Mouse (Mus musculus): ENCODE measurements around the gene Mtmr10.

Gene Mtmr10

GRCm38 (mm10) chr7:64287414-64288091 is at the start of gene Mtmr10:
Gene Mtmr10, plus strand, starts transcription at chr7:64287653.
- peak; percentile 96 to 98 for DNase-seq (ENCODE audit: low spot score in 2 of 2)

GRCm38 (mm10) chr7:64237747-64238146 is 49.7 kb upstream of the Mtmr10 start:
- DNase-seq (ENCODE audit: low spot score in 2 of 2), result no peak

- DNase-seq (ENCODE audit: low spot score in 2 of 2), result no peak
Observed at GRCm38 (mm10) chr7:64238410-64239086, 48.9 kb upstream of the Mtmr10 start.

GRCm38 (mm10) chr7:64239138-64239805 is 48.2 kb upstream of the Mtmr10 start:
- DNase-seq (ENCODE audit: low spot score in 2 of 2), result no peak

DNA sequence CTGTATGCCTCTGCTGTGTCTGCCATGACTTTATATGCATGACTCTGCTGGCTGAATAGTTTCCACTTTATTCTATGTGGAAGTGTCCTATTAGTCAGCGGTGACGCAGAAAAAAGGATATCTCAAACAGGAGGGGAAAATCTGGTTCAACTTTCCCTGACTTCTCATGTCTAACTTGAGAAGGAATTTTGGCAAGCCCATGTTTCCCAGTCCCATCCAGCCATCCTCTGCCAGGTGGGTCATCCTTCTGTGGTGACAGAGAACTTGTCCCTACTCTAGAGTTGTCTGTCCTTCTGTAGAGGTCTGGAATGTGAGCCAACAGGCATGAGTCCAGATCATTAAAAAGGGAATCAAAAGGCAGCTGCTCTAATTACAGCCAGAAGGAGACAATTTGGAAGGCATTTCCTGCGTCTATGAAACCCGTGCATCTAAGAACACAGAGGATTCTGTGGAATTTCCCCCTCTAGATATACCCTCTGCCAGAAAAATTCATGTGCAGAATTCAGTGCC is 47.6 kb upstream of the Mtmr10 start:
- no peak for DNase-seq (ENCODE audit: low spot score in 2 of 2)

GRCm38 (mm10) chr7:64242424-64242823 is 45.0 kb upstream of the Mtmr10 start:
- DNase-seq (ENCODE audit: low spot score in 2 of 2), result no peak

- DNase-seq (ENCODE audit: low spot score in 2 of 2), result no peak
Observed at GRCm38 (mm10) chr7:64244371-64244770, 43.1 kb upstream of the Mtmr10 start.

- DNase-seq (ENCODE audit: low spot score in 2 of 2), result no peak
Observed at GRCm38 (mm10) chr7:64246713-64247112, 40.7 kb upstream of the Mtmr10 start.

DNA sequence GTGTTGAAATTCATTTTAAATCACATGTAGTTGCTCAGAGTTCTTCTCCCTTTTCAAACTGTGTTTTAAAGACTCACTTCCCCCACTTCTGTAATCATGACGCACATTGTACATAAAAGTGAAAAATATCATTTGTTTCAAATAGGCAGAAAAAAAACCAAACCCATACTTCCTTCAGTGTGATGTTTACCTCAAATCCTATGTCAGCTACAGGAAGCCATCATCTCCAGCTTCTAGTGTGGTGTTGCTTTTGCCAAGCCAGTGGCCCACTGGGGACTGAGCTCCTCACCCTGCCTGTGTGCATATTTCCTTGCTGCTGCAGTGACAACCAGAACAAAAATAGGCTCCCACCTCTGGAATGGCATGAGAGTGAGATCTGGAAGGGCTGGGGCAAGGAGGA is 39.1 kb upstream of the Mtmr10 start:
- no peak for DNase-seq (ENCODE audit: low spot score in 2 of 2)

DNA sequence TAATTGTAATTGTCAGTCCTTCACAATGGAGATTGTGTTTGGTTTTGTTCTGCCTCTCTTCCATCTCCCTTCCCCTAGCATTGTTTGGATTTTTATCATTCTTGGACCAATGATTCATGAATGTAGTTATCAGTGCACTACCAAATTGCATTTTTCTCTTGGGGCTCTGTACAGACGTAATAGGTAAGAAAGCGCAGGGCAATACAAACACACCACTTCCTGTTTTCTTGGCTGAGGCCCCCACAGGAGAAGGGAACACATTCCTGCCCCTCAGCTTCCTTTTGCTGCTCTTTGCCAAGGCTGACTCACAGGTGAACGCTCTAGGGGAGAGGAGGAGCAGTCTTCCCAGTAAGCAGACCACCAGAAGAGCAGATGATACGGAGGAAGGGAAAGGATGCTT is 37.7 kb upstream of the Mtmr10 start:
- no peak for DNase-seq (ENCODE audit: low spot score in 2 of 2)

DNA sequence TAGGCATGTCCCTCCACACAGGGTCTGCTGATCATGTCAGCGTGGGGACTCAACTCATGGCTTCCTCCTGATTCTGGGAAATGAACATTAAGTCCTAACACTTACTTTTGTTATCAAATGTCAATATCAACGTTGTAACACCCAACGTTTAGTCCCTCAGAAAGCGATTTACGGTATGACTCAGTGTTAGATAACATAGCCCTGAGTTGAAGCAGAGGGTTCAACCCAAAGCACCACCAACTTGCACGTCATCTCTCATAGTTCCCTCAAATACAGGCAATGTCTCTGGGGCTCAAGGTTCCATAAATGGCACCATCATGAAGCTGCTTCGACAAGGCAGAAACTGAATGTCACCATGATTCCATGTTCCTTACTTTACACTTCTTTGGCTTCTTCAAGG is 37.0 kb upstream of the Mtmr10 start:
- no peak for DNase-seq (ENCODE audit: low spot score in 2 of 2)

- DNase-seq (ENCODE audit: low spot score in 2 of 2), result no peak
Observed at GRCm38 (mm10) chr7:64253736-64254135, 33.7 kb upstream of the Mtmr10 start.

- DNase-seq (ENCODE audit: low spot score in 2 of 2), result no peak
Observed at GRCm38 (mm10) chr7:64265502-64266279, 21.8 kb upstream of the Mtmr10 start.

- no peak for DNase-seq (ENCODE audit: low spot score in 2 of 2)
Observed at GRCm38 (mm10) chr7:64266587-64266986, 20.9 kb upstream of the Mtmr10 start.

DNA sequence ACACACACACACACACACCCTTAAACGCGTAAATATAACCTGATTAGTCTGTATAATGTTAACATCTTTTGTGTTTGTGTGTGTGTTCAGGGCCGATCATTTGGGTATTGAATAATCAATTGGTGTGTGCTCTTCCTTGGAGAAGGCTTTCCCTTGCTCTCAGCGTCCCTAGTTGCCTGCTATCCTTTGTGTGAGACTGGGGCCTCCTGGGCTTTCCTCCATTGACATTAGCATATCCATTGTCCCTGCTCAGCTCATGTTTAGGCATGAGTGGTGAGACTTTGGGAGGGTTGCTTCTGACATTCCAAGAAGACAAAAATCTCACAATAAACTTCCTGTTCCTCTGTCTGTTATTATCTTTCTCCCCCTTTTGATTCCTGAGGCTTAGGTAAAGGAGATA is 15.5 kb upstream of the Mtmr10 start:
- no peak for DNase-seq (ENCODE audit: low spot score in 2 of 2)

DNA sequence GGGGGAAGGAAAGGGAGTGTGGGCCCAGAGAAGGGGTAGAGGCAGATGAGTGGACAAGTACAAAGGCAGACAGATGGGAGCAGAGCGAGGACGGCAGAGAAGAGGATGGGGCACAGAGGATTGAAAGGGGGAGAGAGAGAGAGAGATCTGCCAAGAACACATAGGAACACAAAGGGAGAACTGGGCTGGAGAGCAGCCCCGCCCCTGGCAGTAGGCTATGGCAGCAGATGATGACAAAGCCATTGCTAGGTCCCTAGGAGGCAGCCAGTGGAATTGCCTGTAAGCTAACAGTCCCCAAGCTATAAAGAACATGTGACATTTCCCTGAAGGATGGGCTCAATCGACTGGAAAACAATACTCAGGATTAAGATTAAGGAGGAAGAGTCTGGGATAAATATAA is 11.9 kb upstream of the Mtmr10 start:
- DNase-seq (ENCODE audit: low spot score in 2 of 2), result no peak

DNA sequence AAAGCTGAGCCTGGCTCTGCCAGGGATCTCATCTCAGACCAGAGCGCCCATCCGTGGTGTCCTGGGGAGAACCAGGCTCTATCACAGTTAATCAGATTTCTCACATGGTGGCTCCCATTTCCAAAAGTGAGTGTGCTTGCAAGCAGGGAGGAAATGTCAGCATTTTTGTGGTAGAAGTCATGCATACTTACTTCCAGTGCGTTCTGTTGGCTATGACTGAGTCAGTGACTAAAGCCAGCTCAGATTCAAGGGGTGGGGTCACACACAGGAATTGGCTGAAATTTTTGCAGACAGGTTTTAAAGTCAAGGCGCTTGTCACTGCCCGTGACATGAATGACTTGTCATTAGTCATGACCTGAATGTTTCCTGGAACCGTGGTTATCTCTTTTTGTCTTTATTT is 10.5 kb upstream of the Mtmr10 start:
- no peak for DNase-seq (ENCODE audit: low spot score in 2 of 2)

GRCm38 (mm10) chr7:64278526-64278925 is 8.9 kb upstream of the Mtmr10 start:
- no peak for DNase-seq (ENCODE audit: low spot score in 2 of 2)

DNA sequence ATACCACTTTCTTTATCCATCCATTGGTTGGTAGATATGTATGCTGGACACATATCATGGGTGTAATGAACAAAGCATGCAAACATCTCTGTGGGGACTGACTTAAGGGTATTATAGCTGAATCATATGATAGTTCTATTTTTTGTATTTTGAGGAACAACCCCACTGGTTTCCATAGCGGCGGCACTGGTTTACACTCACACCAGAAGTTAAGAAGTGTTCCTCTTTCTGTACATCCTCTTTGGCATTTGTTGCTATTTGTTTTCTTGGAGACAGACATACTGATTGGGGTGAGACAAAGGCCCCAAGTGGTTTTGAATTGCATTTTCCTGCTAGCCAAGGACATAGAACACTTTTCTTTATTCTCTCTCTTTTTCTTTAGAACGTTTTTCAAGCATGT is 7.9 kb upstream of the Mtmr10 start:
- DNase-seq (ENCODE audit: low spot score in 2 of 2), result no peak

- no peak for DNase-seq (ENCODE audit: low spot score in 2 of 2)
Observed at GRCm38 (mm10) chr7:64286566-64286965, 887 bp upstream of the Mtmr10 start.

DNA sequence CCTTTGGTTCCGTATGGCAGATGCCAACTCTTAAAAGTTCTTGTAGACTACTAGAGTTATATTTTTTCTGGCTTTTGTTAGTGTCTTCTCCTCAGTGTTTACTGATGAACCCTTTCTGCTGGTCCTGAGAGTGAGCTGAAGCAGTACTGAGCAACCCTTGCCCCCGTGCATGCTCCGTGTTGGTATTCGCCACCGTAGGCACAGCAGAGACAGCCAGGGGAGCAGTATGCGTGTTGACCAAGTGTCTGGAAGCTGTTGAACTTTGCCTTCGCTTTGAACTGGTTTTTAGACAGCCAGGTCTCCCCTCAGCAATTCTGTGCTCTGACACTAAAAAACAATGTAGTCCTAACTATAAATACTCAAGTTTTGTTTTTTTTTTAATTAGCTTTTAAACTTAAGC is 2.0 kb downstream of the Mtmr10 start:
- no peak for DNase-seq (ENCODE audit: low spot score in 2 of 2)

GRCm38 (mm10) chr7:64290431-64290830 is 3.0 kb downstream of the Mtmr10 start:
- DNase-seq (ENCODE audit: low spot score in 2 of 2), result no peak
